Mouse (Mus musculus): Measurements from ENCODE around the gene Prrt3. TPM values are rescaled to one million over a fixed set of nuclear protein-coding genes. Genes with fewer than 3 reads are reported as not detected.

The Prrt3 gene
- 46.2 and 46.3 TPM in 2 replicates for polyA plus RNA-seq (2012; rRNA removed)

DNA sequence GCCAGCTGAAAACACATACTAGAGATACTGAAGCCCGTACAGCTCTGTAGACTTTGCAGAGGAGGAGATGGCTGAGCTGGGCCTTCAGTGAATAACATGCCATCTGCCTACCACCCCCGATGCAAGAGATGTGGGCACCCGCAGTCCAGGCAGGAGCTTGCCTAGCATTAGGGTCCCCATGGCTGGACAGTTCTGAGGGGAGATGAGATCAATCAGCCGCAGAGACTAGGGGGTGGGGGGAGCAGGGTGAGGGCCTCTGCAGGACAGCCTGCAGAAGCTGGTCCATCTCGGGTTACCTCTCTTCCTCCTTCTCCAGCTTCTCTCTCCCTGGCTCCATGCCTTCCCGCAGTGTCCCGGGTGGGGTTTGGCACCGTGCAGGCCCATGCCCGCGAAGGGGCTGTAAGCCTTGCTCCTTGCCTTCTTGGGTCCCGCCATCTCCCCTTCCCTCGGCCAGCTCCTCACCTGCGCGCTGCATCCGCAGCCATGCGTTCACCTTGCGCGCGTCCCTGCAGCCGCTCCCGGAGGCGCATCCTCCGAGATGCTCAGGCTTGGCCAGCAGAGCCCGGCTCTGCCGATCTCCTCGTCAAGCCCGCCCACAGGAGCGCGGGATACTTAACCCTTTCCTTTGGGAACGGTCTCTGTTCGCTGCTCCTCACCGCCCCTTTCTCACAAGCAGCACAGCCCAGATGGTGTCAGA lies at the start of gene Prrt3:
Gene Prrt3, minus strand, starts transcription at position 544 of the 697 bp plus-strand sequence.
- TF ChIP-seq POLR2A (IDR thresholded peaks at IDR 0.05; ENCODE audit: extremely low read depth, insufficient read depth, low read length) (peak; percentile 79; the same call in 1 of the 2 replicates), CTCF (IDR thresholded peaks at IDR 0.05; ENCODE audit: extremely low read depth, insufficient read depth, low read length) (no peak)
- Histone ChIP-seq H3K27ac (ENCODE audit: insufficient read depth, low read length) (peak within 1 kb of the TSS; percentile 67), H3K4me3 (ENCODE audit: insufficient read depth, low read length) (peak within 1 kb of the TSS; percentile 77), H3K4me1 (ENCODE audit: control insufficient read depth, insufficient read depth, low read length) (no peaks in the 10 kb centered on the region)

DNA sequence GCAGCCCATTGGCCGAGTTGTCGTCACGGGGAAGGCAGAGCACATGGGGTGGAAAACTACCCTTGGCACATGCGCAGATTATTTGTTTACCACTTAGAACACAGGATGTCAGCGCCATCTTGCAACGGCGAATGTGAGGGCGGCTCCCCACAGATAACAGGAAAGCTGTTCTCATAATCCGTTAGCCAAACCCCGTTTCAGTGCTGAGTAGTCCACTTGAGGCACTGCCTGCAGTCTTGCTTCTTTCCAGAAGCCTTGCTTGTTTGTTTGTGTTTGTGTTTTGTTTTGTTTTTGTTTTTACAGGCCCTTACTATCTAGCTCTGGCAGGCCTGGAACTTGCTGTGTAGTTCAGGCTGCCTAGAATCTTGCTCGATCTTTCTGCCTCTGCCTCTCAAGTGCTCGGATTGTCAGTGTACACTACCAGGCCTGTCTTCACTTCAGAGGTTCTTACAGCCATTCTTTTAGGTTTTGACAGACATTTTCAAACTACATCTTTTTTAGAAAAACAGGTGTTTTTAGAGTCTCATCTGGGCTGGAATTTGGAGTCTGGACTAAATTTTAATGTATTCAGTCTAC lies 42.3 kb upstream of the Prrt3 start:
- no peak for TF ChIP-seq POLR2A (IDR thresholded peaks at IDR 0.05; ENCODE audit: extremely low read depth, insufficient read depth, low read length)
- TF ChIP-seq CTCF (IDR thresholded peaks at IDR 0.05; ENCODE audit: extremely low read depth, insufficient read depth, low read length) = no peak
- H3K4me3 ChIP-seq (ENCODE audit: insufficient read depth, low read length) = no peak overlapping the region
- H3K27ac ChIP-seq (ENCODE audit: insufficient read depth, low read length) = no peak overlapping the region
- no peaks in the 10 kb centered on the region for H3K4me1 ChIP-seq (ENCODE audit: control insufficient read depth, insufficient read depth, low read length)

- H3K27ac ChIP-seq (ENCODE audit: insufficient read depth, low read length) = no peak overlapping the region
- no peak overlapping the region for H3K4me3 ChIP-seq (ENCODE audit: insufficient read depth, low read length)
- TF ChIP-seq POLR2A (IDR thresholded peaks at IDR 0.05; ENCODE audit: extremely low read depth, insufficient read depth, low read length) (no peak), CTCF (IDR thresholded peaks at IDR 0.05; ENCODE audit: extremely low read depth, insufficient read depth, low read length) (no peak)
- H3K4me1 ChIP-seq (ENCODE audit: control insufficient read depth, insufficient read depth, low read length) = no peaks in the 10 kb centered on the region
Measured at GRCm38 (mm10) chr6:113541610-113542009, 39.9 kb upstream of the Prrt3 start.

DNA sequence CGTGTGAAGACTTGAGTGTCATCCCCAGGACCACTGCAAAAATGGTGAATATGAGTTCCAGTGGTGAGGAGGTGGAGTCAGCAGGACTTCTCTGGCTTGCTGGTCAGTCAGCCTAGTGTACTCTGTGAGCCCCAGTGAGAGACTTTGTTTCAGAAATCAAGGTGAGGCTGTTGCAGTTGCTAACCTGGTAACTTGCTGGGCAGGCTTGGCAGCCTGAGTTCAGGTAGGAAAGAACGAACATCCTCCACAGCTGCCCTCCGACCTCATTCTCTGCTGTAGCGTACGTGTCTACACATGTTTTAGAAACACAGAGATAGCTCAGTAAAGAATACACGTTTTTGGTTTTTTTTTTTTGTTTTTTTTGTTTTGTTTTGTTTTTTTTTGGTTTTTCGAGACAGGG lies 33.2 kb upstream of the Prrt3 start:
- TF ChIP-seq CTCF (IDR thresholded peaks at IDR 0.05; ENCODE audit: extremely low read depth, insufficient read depth, low read length) (no peak), POLR2A (IDR thresholded peaks at IDR 0.05; ENCODE audit: extremely low read depth, insufficient read depth, low read length) (no peak)
- no peak overlapping the region for H3K27ac ChIP-seq (ENCODE audit: insufficient read depth, low read length)
- peaks cover 1% of the 10 kb centered on the region; the same call in 1 of the 2 replicates for H3K4me1 ChIP-seq (ENCODE audit: control insufficient read depth, insufficient read depth, low read length)
- no peak overlapping the region for H3K4me3 ChIP-seq (ENCODE audit: insufficient read depth, low read length)

- no peak for TF ChIP-seq CTCF (IDR thresholded peaks at IDR 0.05; ENCODE audit: extremely low read depth, insufficient read depth, low read length)
- no peak for TF ChIP-seq POLR2A (IDR thresholded peaks at IDR 0.05; ENCODE audit: extremely low read depth, insufficient read depth, low read length)
- peak overlapping the region; percentile 99 for H3K4me3 ChIP-seq (ENCODE audit: insufficient read depth, low read length)
- H3K4me1 ChIP-seq (ENCODE audit: control insufficient read depth, insufficient read depth, low read length) = peaks cover 1% of the 10 kb centered on the region; the same call in 1 of the 2 replicates
- H3K27ac ChIP-seq (ENCODE audit: insufficient read depth, low read length) = no peak overlapping the region
Measured at GRCm38 (mm10) chr6:113531840-113532404, 30.2 kb upstream of the Prrt3 start.

DNA sequence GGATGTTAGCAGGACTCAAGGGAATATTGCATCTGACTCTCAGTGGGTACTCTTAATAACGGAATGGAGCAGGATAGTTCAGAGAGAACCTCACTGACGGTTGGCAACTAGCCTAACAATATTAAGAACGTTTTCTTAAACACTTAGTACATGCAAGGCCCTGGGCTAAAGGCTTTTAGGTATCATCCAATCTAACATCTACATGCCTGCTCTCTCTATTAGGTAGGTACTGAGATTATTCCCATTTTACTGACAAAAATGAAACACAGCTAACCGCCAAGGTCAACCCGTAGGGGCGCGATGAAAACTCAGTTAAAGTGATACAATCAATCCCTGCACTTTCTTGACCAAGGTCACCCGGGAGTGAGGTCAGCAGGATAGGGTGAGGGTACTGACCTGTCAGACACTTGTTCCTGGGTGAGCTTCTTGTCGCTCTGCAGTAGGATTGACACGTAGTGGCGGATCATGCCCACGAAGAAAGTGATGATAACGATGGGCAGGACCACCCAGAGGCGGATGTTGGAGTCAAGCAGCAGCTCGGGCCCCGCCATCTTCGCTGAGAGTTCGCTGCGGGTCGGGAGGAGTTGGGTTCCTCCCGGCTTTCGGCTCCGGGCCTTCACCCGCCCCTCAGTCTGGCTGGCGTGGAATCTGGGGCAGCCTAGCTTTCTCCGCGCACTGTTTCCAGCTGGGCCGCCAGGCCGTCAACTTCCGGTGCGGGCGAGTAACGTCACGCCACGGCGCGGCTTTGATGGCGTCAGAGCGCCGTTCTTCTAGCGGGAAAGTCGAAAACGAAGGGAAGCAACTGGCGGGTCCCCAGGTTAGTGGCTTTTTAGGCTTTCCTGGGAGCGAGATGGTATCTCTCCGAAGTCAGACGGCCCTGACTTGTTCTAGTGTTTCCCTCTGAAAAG lies 29.5 kb upstream of the Prrt3 start, which contains the start of the genes Emc3 and Fancd2:
Gene Emc3, minus strand, starts transcription at position 721 of the 908 bp plus-strand sequence.
Gene Fancd2, plus strand, starts transcription at position 751 of the 908 bp plus-strand sequence.
- peak; percentile 70; the same call in 1 of the 2 replicates for TF ChIP-seq POLR2A (IDR thresholded peaks at IDR 0.05; ENCODE audit: extremely low read depth, insufficient read depth, low read length)
- TF ChIP-seq CTCF (IDR thresholded peaks at IDR 0.05; ENCODE audit: extremely low read depth, insufficient read depth, low read length) = no peak
- Histone ChIP-seq H3K4me1 (ENCODE audit: control insufficient read depth, insufficient read depth, low read length) (peaks cover 1% of the 10 kb centered on the region; the same call in 1 of the 2 replicates), H3K4me3 (ENCODE audit: insufficient read depth, low read length) (peak within 1 kb of the TSS; percentile 99), H3K27ac (ENCODE audit: insufficient read depth, low read length) (peak within 1 kb of the TSS; percentile 31)

DNA sequence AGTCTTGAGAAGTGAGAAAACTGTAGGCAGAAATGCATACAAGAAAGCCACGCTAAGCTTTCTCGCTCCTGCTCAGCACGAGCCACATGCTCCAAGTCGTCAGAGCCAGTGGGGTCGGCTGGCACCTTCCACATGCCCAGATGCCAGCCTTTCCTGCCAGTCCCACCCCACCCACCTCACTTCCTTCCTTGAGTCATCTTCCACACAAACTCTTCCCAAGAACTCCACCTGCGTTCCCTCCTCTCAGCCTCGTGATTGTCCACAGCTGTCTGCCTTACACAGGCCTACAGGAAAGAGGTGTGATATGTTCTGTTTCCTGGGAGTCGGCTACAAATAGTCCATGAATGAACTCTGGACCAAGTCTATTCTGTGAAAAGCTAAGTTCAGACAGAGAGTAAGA lies 21.7 kb upstream of the Prrt3 start:
- Histone ChIP-seq H3K27ac (ENCODE audit: insufficient read depth, low read length) (no peak overlapping the region), H3K4me3 (ENCODE audit: insufficient read depth, low read length) (no peak overlapping the region), H3K4me1 (ENCODE audit: control insufficient read depth, insufficient read depth, low read length) (no peaks in the 10 kb centered on the region)
- TF ChIP-seq POLR2A (IDR thresholded peaks at IDR 0.05; ENCODE audit: extremely low read depth, insufficient read depth, low read length) = no peak

DNA sequence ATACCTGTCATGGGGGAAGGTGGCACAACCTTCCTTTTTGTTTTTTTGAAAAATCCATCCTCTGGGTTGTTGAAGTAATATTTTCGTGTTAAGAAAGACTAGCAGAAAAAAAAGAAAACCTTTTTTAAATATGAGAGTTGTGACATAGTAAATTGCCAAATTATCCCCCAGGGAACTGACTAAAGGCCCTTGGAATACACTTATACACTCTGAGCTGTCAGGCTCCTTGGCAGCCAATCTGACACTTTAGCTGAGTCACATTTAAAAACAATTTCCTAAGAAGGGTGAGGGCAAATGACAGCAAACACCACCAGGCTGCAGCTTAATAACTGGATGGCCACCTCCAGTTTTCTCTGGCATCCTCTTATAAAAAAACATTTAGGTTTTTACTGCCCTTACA lies 20.6 kb upstream of the Prrt3 start:
- H3K4me3 ChIP-seq (ENCODE audit: insufficient read depth, low read length) = no peak overlapping the region
- H3K27ac ChIP-seq (ENCODE audit: insufficient read depth, low read length) = no peak overlapping the region
- no peaks in the 10 kb centered on the region for H3K4me1 ChIP-seq (ENCODE audit: control insufficient read depth, insufficient read depth, low read length)
- TF ChIP-seq POLR2A (IDR thresholded peaks at IDR 0.05; ENCODE audit: extremely low read depth, insufficient read depth, low read length) = no peak
- TF ChIP-seq CTCF (IDR thresholded peaks at IDR 0.05; ENCODE audit: extremely low read depth, insufficient read depth, low read length) = no peak
